Mouse (Mus musculus) Patski (cell line): ENCODE results near the gene Ube2q1. TPM values are rescaled to one million over a fixed set of nuclear protein-coding genes. Genes with fewer than 3 reads are reported as not detected.
"Not testable (repeated sequence)": the region's sequence is repeated elsewhere in the genome, so short reads cannot be mapped to it uniquely, and the experiment has no call there.

Experiments used
- ATAC-seq: fragments of 100-300 bp; one replicate; pipeline ENCODE4 v1.8.0; 2021
- CTCF ChIA-PET: fragments of 350-600 bp; sonication (Branson Sonifier 250); formaldehyde crosslinking; loops from one replicate; lab custom pipeline; 2022; ENCODE audit warnings: inconsistent platforms; lab: Charles Lee
- POLR2A ChIA-PET: fragments of 350-600 bp; sonication (Branson Sonifier 250); formaldehyde crosslinking; loops from one replicate; lab custom pipeline; 2022; ENCODE audit warnings: antibody characterized with exemption, inconsistent platforms; lab: Charles Lee
- DNase-seq: peaks from one replicate; pipeline ENCODE4 v3.0.0-alpha.2; 2011; ENCODE audit warnings: low read depth, low spot score
- H3K27me3 ChIP-seq: fragments of 371-371 bp; one replicate; pipeline ENCODE4 v1.5.1; 2021
- CTCF ChIP-seq: fragments of 100-300 bp; IDR thresholded peaks from one replicate; pipeline ENCODE4 v1.5.1; 2021
- in situ Hi-C: fragments of 300-500 bp; cut with MboI; formaldehyde crosslinking; loops from 3 replicates; pipeline ENCODE4 v1.11.1; 2018; ENCODE audit warnings: low pct_unique_long_range_greater_than_20kb, mixed read lengths
- polyA plus RNA-seq: library from polyadenylated mRNA; unstranded; gene quantifications from one replicate; pipeline ENCODE4 v1.2.3, GENCODE M21; 2021

Gene Ube2q1
- polyA plus RNA-seq, 1 experiment from 2014 or later = 147 TPM

- no peaks in the 10 kb centered on the region for H3K27me3 ChIP-seq
- no peak for TF ChIP-seq CTCF
- ATAC-seq (no peak), DNase-seq (no peak)
- CTCF ChIA-PET = no interaction called here
- in situ Hi-C loops = no loop called here
- POLR2A ChIA-PET = no interaction called here
Observed at GRCm38 (mm10) chr3:89781640-89782039, 8.2 kb downstream of the Ube2q1 start.

DNA sequence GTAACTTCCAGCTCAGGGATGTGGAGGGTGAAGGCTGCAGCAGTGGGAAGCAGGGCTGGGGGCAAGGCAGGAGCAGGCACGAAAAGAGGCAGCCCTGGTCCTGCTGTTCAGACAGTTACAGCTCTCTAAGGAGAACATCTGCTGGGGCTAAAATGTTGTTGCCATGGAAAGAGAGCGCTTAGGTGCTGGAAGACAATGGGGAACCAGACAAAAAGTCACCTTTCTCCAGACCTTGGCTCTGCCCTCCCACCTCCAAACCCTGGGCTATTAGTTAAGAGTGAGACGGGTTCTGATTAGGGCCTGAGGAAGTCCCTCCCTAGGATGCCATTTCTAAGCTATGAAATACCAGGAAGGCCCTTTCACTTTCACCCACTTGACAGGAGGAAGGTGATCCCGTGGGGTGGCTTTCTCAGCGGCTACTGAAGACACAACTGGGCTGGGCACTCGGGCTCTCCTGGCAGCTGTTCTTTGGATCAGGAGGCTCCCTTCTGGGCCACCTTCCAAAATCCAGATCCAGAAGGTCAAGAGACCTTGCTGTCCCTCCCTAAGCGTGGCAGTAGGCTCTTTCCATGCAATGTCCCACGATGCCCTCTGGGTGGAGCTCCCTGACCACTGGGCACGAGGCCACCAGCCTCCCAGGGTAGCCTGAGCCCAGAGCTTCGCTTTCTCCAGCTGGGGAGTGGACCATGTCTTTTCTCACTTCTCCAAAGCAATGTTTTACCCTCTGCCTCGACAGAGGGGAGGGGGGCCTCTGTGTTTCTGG is 11.8 kb downstream of the Ube2q1 start:
- TF ChIP-seq CTCF = no peak
- peak; percentile 34 for DNase-seq
- in situ Hi-C loops = loop anchor here (5.0 kb wide), 2 partner anchors 67 to 292 kb away; no protein-coding TSS in a partner anchor
- no peaks in the 10 kb centered on the region for H3K27me3 ChIP-seq
- ChIA-PET CTCF (interaction anchor here (0.7 to 4.5 kb wide), 30 partner anchors 9 to 292 kb away, joined by 3 to 58 read pairs (median 4); partner anchors contain the start of genes Atp8b2, Il6ra and Ube2q1), POLR2A (interaction anchor here (1.0 to 1.8 kb wide), 3 partner anchors 9 to 128 kb away, joined by 3 to 6 read pairs (median 3); partner anchors contain the start of gene Il6ra)
- ATAC-seq = peak; percentile 76

DNA sequence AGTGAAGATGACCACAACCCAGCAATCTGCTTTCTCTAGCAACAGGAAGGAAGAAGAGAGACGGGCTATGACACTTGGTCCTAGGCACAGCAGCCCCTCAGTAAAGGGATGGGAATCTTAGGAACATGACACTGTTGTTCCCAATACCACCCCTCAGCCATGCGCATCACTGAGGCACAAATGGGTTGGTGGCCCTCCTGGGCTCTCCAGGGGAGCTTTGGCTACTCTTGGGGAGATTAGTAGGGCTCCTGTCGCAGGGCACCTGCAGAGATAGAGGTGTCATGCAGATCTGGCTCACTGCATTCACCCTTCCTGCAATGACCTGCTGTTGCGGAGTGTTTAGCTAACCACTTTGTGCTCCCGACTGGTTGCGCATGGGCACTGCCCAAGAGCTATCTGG is 12.9 kb downstream of the Ube2q1 start:
- no peak for ATAC-seq
- no peak for TF ChIP-seq CTCF
- DNase-seq = no peak
- in situ Hi-C loops = loop anchor here (5.0 kb wide), 2 partner anchors 66 to 291 kb away; no protein-coding TSS in a partner anchor
- POLR2A ChIA-PET = interaction anchor here (0.6 kb wide), 1 partner anchor 1514 kb away, joined by 3 read pairs; no protein-coding TSS in a partner anchor
- CTCF ChIA-PET = interaction anchor here (0.8 to 4.5 kb wide), 8 partner anchors 9 to 178 kb away, joined by 3 to 58 read pairs (median 10); partner anchors contain the start of genes Atp8b2 and Ube2q1
- H3K27me3 ChIP-seq = no peaks in the 10 kb centered on the region

DNA sequence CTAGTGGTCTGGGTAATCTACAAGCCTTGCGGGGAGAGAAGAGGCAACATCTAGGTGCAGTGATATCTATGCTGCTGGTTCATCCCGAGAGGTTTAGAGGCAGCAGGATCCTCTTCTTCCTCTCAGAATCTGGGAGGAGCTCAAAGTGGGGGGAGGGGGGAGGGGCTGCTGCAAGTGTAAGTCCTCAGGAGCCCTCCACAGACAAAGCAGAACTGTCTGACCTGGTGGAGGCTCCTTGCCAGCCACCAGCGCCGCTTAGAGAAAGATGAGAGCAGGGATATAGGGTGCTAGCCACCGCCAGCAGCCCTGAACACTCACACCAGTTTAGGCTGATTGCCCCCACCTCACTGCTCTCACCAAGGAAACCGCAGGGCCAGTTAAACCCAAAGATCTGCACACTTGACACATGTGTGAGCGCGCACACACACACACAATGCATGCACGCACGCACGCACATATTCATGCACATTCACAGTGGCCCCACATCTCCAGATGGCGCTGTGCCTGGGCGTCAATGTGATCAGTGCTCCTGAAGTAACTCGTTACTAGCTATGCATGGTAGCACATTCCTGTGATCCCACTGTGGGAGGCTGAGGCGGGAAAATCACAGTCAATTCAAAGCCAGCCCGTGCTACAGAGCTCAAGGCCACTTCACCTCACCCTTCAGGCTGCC is 15.4 kb downstream of the Ube2q1 start:
- ChIA-PET POLR2A (interaction anchor here (0.5 kb wide), 1 partner anchor 291 kb away, joined by 3 read pairs; no protein-coding TSS in a partner anchor), CTCF (interaction anchor here (1.1 to 1.9 kb wide), 2 partner anchors 22 to 69 kb away, joined by 3 to 4 read pairs; no protein-coding TSS in a partner anchor)
- no peak for DNase-seq
- in situ Hi-C loops = loop anchor here (5.0 kb wide), 2 partner anchors 63 to 288 kb away; no protein-coding TSS in a partner anchor
- ATAC-seq = no peak
- TF ChIP-seq CTCF = no peak
- H3K27me3 ChIP-seq = no peaks in the 10 kb centered on the region

DNA sequence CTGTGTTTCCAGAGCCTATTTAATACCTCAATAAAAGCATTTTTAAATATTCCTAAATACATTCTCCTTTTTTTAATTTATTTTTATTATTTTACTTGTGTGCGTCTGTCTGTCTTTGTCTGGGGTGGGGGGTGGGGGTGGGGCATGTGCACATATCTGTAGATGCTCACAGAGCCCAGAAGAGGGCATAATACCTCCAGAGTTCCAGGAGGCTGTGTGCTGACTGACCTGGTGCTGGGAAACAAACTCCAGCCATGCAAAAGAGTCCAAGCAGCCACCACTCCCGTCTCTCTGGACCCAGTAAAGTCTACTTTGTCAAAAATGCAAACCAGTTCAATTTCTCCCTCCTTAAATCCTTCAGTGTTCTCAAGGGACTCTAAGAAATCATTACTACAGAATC is 21.2 kb downstream of the Ube2q1 start:
- POLR2A ChIA-PET = no interaction called here
- no peak for TF ChIP-seq CTCF
- DNase-seq = no peak
- in situ Hi-C loops = no loop called here
- CTCF ChIA-PET = interaction anchor here (0.8 to 1.2 kb wide), 2 partner anchors 9 to 64 kb away, joined by 3 read pairs; no protein-coding TSS in a partner anchor
- no peaks in the 10 kb centered on the region for H3K27me3 ChIP-seq
- ATAC-seq = no peak

DNA sequence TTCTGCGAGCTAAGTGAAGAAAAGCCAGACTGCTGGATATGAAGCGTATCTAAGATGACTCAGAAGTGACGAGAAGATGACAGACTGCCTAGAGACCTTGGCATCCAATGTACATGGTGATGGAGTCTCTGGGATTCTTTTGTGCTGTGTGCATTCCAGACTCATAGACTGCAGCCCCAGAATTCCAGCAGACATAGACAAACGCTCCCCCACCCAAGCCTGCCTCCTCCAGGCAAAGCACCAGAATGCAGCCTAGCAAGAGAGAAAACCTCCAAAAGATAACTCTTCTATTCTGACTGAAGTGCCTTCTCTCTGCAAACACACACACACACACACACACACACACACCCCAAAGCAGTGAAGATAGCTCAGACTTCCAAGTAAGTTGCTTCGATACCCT is 22.3 kb downstream of the Ube2q1 start:
- DNase-seq (no peak), ATAC-seq (peak; percentile 39)
- TF ChIP-seq CTCF = peak; percentile 72
- CTCF ChIA-PET = interaction anchor here (1.2 to 1.5 kb wide), 4 partner anchors 9 to 63 kb away, joined by 3 to 7 read pairs (median 4); no protein-coding TSS in a partner anchor
- POLR2A ChIA-PET = no interaction called here
- in situ Hi-C loops = no loop called here
- no peaks in the 10 kb centered on the region for H3K27me3 ChIP-seq

DNA sequence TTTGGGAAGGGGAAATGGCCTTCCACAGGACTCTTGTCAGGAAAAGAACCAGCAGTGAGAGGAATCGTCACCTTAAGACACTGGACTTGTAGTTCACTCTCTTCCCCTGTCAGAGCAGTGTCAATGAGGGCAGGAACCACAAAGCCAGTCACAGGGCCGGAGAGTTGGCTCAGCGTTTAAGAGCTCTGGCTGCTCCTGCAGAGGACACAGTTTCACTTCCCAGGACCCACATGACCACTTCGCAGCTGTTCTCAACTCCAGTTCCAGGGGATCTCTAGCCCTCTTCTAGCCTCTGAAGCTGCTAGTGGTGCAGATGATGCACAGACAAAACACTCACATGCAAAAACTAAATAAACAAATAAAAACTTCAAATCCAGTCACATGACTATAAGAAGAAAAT is 22.9 kb downstream of the Ube2q1 start:
- POLR2A ChIA-PET = no interaction called here
- no peak for DNase-seq

GRCm38 (mm10) chr3:89798518-89798917 is 25.1 kb downstream of the Ube2q1 start:
- H3K27me3 ChIP-seq = no peaks in the 10 kb centered on the region
- in situ Hi-C loops = no loop called here
- no peak for DNase-seq
- ChIA-PET CTCF (interaction anchor here (0.8 to 1.4 kb wide), 4 partner anchors 9 to 18 kb away, joined by 3 to 4 read pairs (median 3); no protein-coding TSS in a partner anchor), POLR2A (no interaction called here)
- TF ChIP-seq CTCF = no peak
- ATAC-seq = no peak

More for the DNA sequence above, 22.9 kb downstream of the Ube2q1 start:
- no peaks in the 10 kb centered on the region for H3K27me3 ChIP-seq
- ATAC-seq = no peak
- no peak for TF ChIP-seq CTCF
- in situ Hi-C loops = no loop called here
- CTCF ChIA-PET = interaction anchor here (1.2 to 1.5 kb wide), 4 partner anchors 10 to 62 kb away, joined by 3 to 7 read pairs (median 4); no protein-coding TSS in a partner anchor

DNA sequence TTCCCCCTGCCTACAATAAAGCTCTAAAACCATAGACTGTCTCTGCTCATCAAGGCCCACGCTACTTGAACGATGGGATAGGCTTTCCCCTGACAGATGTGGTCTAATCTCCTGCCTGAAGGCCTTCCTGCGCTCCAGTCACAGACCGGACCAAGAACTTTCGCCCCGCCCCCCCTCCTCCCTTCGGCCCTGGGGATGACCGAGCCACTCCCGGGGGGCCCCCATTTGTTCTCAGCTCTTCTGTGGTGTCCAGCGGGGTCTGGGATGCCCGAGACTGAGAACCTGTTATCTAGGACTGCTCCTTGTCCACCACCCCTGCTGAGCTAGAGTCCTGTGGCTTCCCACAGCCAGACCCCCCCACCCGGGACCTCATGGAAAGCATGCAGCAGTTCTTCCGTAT is 26.1 kb downstream of the Ube2q1 start:
- ChIA-PET POLR2A (no interaction called here), CTCF (interaction anchor here (1.3 to 1.8 kb wide), 3 partner anchors 12 to 17 kb away, joined by 3 to 7 read pairs (median 3); no protein-coding TSS in a partner anchor)
- H3K27me3 ChIP-seq = peaks cover 4% of the 10 kb centered on the region
- DNase-seq (no peak), ATAC-seq (no peak)
- no peak for TF ChIP-seq CTCF
- in situ Hi-C loops = no loop called here

DNA sequence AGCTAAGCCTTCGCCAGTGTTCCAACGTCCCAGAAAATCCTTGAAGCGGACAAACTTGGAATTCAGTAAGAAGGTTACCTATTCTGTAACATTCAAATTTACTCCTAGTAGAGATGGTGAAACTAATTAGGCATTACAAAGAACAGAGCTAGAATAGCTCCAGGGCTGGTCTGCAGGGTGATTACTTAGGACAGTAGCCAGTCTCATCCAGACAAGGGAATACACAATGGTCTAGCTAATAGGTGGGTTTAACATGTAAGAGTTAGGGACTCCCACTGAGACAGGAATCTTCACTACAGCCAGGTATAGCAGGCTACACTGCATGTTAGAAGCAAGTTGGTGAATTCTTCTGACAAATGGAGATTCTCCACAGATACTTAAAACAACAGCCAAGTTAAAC is 26.7 kb downstream of the Ube2q1 start:
- in situ Hi-C loops, DNase-seq, ATAC-seq, H3K27me3 ChIP-seq, POLR2A ChIA-PET: not testable (repeated sequence)
- CTCF ChIA-PET = interaction anchor here (1.3 to 1.8 kb wide), 5 partner anchors 11 to 86 kb away, joined by 3 to 7 read pairs (median 3); no protein-coding TSS in a partner anchor
